8 mouse cellular contexts compared by ENCODE assay signal in genomic region chr8:111733581-111734243, GRCm38 (mm10). TPM values are rescaled to one million over a fixed set of nuclear protein-coding genes. Genes with fewer than 3 reads are reported as not detected.
DNase-seq lines count a peak whose midpoint lies in the region; ATAC-seq and TF ChIP-seq lines count a peak whose summit lies in the region.

No protein-coding gene starts in this region.

- no peaks in the 10 kb centered on the region for H3K36me3 ChIP-seq in lung, embryonic 15.5 days
- no peaks in the 10 kb centered on the region for H3K36me3 ChIP-seq in hindbrain, embryonic 11.5 days (ENCODE audit: control insufficient read depth, insufficient read depth, low read length)
- no peaks in the 10 kb centered on the region for H3K36me3 ChIP-seq in limb, embryonic 14.5 days (ENCODE audit: control insufficient read depth, insufficient read depth, low read length)

- no peaks in the 10 kb centered on the region for H3K9me3 ChIP-seq in lung, embryonic 15.5 days
- H3K9me3 ChIP-seq in hindbrain, embryonic 11.5 days (ENCODE audit: control insufficient read depth, low read length) = no peaks in the 10 kb centered on the region
- no peaks in the 10 kb centered on the region for H3K9me3 ChIP-seq in limb, embryonic 14.5 days (ENCODE audit: control insufficient read depth, low read length)

- no peak overlapping the region for H3K4me3 ChIP-seq in lung, embryonic 15.5 days
- no peak overlapping the region for H3K4me3 ChIP-seq in hindbrain, embryonic 11.5 days (ENCODE audit: low read depth, low read length)
- no peak overlapping the region for H3K4me3 ChIP-seq in limb, embryonic 14.5 days (replicated peaks; ENCODE audit: low read length)

- 4% methylated on average over 5 of the region's 5 CpGs for WGBS in lung, embryonic 15.5 days
- 5% methylated on average over 5 of the region's 5 CpGs for WGBS in hindbrain, embryonic 11.5 days
- WGBS in limb, embryonic 14.5 days = 9% methylated on average over 5 of the region's 5 CpGs

- peak overlapping the region; percentile 19; the same call in 1 of the 2 replicates for H3K4me2 ChIP-seq in lung, embryonic 15.5 days
- H3K4me2 ChIP-seq in hindbrain, embryonic 11.5 days (replicated peaks; ENCODE audit: low read depth, low read length) = no peak overlapping the region
- H3K4me2 ChIP-seq in limb, embryonic 14.5 days (replicated peaks; ENCODE audit: low read depth, low read length, severe bottlenecking) = peak overlapping the region; percentile 71

- peaks cover 83% of the 10 kb centered on the region for H3K4me1 ChIP-seq in lung, embryonic 15.5 days
- H3K4me1 ChIP-seq in hindbrain, embryonic 11.5 days (replicated peaks; ENCODE audit: control insufficient read depth, insufficient read depth, low read length) = peaks cover 52% of the 10 kb centered on the region
- peaks cover 66% of the 10 kb centered on the region for H3K4me1 ChIP-seq in limb, embryonic 14.5 days (ENCODE audit: control insufficient read depth, insufficient read depth, low read length)

- ATAC-seq in lung, embryonic 15.5 days (ENCODE audit: borderline replicate concordance, extremely low read depth, low FRiP score, low TSS enrichment) = 0 out of 2 replicates have a peak, but pooled peaks have one; percentile 6
- no peak for ATAC-seq in hindbrain, embryonic 11.5 days (ENCODE audit: low FRiP score)
- no peak for ATAC-seq in limb, embryonic 14.5 days (ENCODE audit: low FRiP score, low read depth)

- no peaks in the 10 kb centered on the region for H3K27me3 ChIP-seq in lung, embryonic 15.5 days
- no peaks in the 10 kb centered on the region for H3K27me3 ChIP-seq in hindbrain, embryonic 11.5 days (ENCODE audit: control insufficient read depth, insufficient read depth, low read length)
- no peaks in the 10 kb centered on the region for H3K27me3 ChIP-seq in limb, embryonic 14.5 days (ENCODE audit: control insufficient read depth, insufficient read depth, low read length)

- TF ChIP-seq POLR2A in limb, embryonic 14.5 days (IDR thresholded peaks at IDR 0.05; ENCODE audit: borderline replicate concordance, extremely low read depth, insufficient read depth, insufficient read length) = no peak

- peak overlapping the region; percentile 90 for H3K27ac ChIP-seq in lung, embryonic 15.5 days
- peak overlapping the region; percentile 80; the same call in 1 of the 2 replicates for H3K27ac ChIP-seq in hindbrain, embryonic 11.5 days (ENCODE audit: low read depth, low read length)
- H3K27ac ChIP-seq in limb, embryonic 14.5 days (replicated peaks; ENCODE audit: low read depth, low read length) = peak overlapping the region; percentile 67

- DNase-seq in lung, postnatal 14 days = no peak
- DNase-seq in embryo, embryonic 10.5 days (ENCODE audit: low spot score) = peak; percentile 77
- DNase-seq in hindbrain, embryonic 11.5 days (ENCODE audit: low spot score) = no peak
- DNase-seq in limb, embryonic 14.5 days (ENCODE audit: low spot score) = no peak
- DNase-seq in retina, postnatal 1 day = no peak
- no peak for DNase-seq in T-cell, adult 2 months (ENCODE audit: low spot score)
- no peak for DNase-seq in urinary bladder, postnatal 14 days (ENCODE audit: low spot score)

- H3K9ac ChIP-seq in lung, embryonic 15.5 days = no peak overlapping the region
- no peak overlapping the region for H3K9ac ChIP-seq in hindbrain, embryonic 11.5 days (ENCODE audit: low read depth, low read length)
- peak overlapping the region; percentile 5; the same call in 1 of the 2 replicates for H3K9ac ChIP-seq in limb, embryonic 14.5 days (ENCODE audit: low read depth, low read length, severe bottlenecking)

RNA-seq across cellular contexts. Expression of gene Bcar1, which starts 9.9 kb away (rescaled TPM):
- polyA plus RNA-seq in lung, embryonic 15.5 days (2015; fragmentation: Nextera tagmentation; extraction: Ambion mirVana) = 40.7 and 42.6 TPM in 2 replicates
- 43.3 and 47.3 TPM in 2 replicates for polyA plus RNA-seq in hindbrain, embryonic 11.5 days (2014; fragmentation: Nextera tagmentation; extraction: Ambion mirVana)
- 55.5 and 79.4 TPM in 2 replicates for polyA plus RNA-seq in limb, embryonic 14.5 days (2012; rRNA removed)
- polyA plus RNA-seq in limb, embryonic 14.5 days (2014; fragmentation: Nextera tagmentation; extraction: Ambion mirVana) = 40.7 and 45.4 TPM in 2 replicates

RNA-seq across cellular contexts. Expression of gene Ctrb1, which starts 42.9 kb away (rescaled TPM):
- 0.17 and 10.5 TPM in 2 replicates for polyA plus RNA-seq in lung, embryonic 15.5 days (2015; fragmentation: Nextera tagmentation; extraction: Ambion mirVana)
- polyA plus RNA-seq in hindbrain, embryonic 11.5 days (2014; fragmentation: Nextera tagmentation; extraction: Ambion mirVana) = not detected in 2 replicates
- polyA plus RNA-seq in limb, embryonic 14.5 days (2012; rRNA removed) = 0.10 and 0.91 TPM in 2 replicates
- not detected in 2 replicates for polyA plus RNA-seq in limb, embryonic 14.5 days (2014; fragmentation: Nextera tagmentation; extraction: Ambion mirVana)
